Mouse (Mus musculus): ENCODE measurements around the gene Plcg1.
A peak's percentile ranks its signal among the peaks of the same experiment; 100 is the strongest.

The Plcg1 gene

DNA sequence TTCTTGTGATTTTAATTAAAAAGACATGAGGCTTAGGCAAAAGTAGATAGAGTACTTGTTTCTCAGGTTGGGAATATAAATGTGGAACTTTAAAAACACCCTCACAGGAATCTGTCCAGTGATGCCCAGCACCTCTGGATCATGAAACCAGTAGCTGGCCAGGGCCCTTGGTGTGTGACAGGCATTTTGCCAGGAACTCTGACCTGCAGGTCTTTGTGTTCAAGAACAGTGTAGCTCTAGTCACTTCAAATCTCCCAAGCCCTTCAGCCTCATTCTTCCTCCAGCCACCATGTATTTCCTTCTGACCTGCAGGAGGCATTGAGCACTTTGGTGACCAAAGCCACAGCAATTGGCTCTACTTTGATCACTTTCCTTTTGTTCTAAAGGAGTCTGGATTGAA, 39.3 kb downstream of the Plcg1 start:
- DNase-seq (ENCODE audit: low read depth), result no peak

GRCm38 (mm10) chr2:160770871-160771270, 39.8 kb downstream of the Plcg1 start:
- no peak for DNase-seq (ENCODE audit: low read depth)

DNA sequence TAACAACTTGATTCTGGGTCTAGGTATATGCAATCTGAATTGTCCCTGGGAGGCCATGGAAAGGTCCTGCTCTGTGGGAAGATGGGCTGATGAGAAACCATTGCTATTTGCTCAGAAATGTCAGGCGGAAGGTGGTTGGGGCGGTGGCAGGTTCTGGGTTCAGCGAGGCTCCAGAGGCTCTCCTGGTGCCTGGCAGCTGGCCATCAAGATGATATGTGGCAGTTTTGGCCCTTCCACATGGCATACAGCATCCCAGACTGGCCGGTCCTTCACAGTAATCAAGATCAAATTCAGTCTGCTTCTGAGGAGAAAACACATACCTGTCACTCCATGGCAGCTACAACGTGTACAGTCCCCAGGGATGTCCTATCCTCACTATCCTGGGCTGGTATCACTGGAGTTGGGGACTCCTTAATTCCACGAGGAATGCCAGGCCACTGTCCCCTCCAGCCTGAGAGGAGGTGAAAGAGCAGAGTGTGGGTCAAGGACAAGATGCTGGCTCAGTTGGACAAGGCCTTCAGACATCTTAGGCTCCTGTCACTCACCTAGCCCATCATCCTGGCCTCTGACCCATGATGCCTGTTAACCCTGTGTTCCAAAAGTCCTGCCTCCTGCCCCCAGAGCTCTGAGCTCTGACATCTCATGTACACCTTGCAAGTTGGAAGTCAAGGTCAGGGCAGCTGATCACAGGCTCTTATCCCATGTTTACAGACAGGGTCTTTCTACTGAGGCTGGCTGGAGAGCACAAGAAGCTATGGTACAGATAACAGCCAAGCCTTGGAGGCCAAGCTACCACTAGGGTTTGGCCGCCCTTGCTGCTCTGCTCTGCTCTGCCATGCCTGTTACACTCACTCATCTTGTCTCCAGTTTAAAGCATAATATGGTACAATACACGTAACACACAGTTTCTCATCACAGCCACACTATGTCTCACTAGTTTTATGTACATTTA, 40.5 kb downstream of the Plcg1 start:
- DNase-seq (ENCODE audit: low read depth), result no peak

- no peak for DNase-seq (ENCODE audit: low read depth)
Measured at GRCm38 (mm10) chr2:160778034-160778433, 46.9 kb downstream of the Plcg1 start.

- no peak for DNase-seq (ENCODE audit: low read depth)
Measured at GRCm38 (mm10) chr2:160780154-160780833, 49.2 kb downstream of the Plcg1 start.

DNA sequence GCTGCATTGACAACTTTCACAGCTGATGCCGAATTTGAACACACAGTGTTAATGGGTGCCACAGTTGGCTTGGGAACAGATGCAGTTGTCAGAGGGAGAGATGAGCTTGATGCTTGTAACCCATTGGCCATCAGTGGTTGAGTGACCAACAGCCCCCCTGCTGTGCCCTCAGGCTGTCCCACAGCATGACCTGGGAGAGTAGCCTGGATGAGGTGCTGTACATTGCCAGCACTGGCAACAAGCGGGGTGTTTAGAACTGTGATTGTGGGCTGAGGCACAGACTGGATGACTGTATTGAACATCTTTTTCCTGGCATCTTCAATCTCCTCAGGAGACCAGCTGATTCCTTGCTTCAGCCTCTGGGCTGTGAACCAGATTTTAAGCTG, 49.7 kb downstream of the Plcg1 start:
- DNase-seq (ENCODE audit: low read depth), result no peak

GRCm38 (mm10) chr2:160786333-160786732, 55.2 kb downstream of the Plcg1 start:
- no peak for DNase-seq (ENCODE audit: low read depth)

DNA sequence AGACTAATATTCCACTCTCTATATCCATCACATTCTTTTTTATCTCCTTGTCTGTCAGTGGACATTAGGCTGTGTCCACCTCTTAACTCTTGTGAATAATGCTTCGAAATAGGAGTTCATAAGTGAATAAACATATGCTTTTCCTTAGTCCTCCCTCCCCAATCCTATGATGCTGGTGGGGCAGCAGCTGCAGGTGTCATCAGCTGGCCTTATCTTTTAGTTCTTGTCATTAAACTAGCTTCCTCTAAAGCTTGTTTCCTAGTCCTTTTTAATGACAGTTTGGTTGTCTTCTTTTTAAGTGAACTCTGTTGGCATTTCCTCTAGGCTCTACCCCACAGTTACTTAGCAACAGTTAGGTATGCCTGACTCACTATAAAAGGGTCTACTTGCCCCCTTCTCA, 57.9 kb downstream of the Plcg1 start:
- no peak for DNase-seq (ENCODE audit: low read depth)

DNA sequence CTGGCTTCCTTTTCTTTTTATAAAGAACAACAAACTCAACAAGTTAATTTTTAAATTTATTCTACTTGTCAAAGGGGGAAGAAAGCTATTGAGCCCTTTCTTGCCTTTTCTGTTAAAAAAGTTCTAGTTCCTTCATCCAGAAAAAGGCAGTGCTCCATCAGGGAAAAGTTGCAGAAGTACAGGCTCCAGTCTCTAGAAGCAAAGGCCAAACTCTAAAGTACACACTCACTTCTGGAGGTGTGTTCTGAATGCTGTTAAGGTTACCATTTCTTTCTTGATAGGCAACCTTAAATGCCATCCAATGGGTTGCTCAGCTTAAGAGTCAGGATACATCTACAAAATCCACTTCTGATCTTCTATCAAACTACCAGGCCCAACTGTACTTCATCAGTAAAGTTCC, 58.6 kb downstream of the Plcg1 start:
- DNase-seq (ENCODE audit: low read depth), result no peak

GRCm38 (mm10) chr2:160793117-160793516, 62.0 kb downstream of the Plcg1 start:
- no peak for DNase-seq (ENCODE audit: low read depth)

- peak; percentile 14 for DNase-seq (ENCODE audit: low read depth)
Measured at GRCm38 (mm10) chr2:160796973-160797372, 65.9 kb downstream of the Plcg1 start.

GRCm38 (mm10) chr2:160798206-160798605, 67.1 kb downstream of the Plcg1 start:
- no peak for DNase-seq (ENCODE audit: low read depth)

DNA sequence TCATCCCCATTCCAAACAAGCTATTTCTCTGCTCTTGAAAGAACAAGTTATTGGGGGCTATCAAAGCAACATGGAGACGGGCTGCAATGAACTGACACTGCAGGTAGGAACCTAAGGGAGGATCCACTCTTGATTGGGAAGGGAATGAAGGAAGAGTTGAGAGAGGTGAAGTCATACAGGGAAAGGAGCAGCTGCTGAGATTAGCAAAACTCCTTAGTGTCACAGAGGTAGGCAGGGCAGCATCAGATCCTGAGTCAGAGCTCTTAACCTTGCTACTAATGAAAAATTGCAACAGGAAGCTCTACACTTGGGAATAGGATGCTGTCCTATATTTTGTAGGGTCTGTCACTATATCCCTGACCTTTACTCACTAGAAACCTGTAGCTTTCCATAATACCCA, 69.9 kb downstream of the Plcg1 start:
- DNase-seq (ENCODE audit: low read depth), result no peak

GRCm38 (mm10) chr2:160802326-160802725, 71.2 kb downstream of the Plcg1 start:
- no peak for DNase-seq (ENCODE audit: low read depth)

GRCm38 (mm10) chr2:160804794-160805527, 73.9 kb downstream of the Plcg1 start:
- DNase-seq (ENCODE audit: low read depth), result peak; percentile 33

DNA sequence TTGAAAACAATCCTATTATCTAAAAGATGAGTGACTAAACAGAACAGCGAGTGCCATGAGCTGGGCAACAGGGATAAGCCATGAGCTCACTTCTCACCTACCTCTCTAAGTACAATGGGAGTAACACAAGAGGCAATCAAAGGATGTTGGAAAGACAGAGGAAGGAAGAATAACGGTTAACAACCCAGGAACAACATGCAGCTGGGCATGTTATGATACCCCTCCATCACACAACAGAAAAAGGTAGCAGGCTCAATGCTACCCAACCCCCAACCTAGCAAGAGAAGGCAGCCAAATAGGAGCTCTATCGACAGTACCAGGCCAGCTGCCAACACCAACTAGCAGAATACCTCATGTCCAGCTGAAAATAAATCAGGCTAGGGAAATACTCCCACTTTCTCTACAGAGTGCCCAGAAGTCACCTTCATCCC, 75.0 kb downstream of the Plcg1 start:
- DNase-seq (ENCODE audit: low read depth), result peak; percentile 63

DNA sequence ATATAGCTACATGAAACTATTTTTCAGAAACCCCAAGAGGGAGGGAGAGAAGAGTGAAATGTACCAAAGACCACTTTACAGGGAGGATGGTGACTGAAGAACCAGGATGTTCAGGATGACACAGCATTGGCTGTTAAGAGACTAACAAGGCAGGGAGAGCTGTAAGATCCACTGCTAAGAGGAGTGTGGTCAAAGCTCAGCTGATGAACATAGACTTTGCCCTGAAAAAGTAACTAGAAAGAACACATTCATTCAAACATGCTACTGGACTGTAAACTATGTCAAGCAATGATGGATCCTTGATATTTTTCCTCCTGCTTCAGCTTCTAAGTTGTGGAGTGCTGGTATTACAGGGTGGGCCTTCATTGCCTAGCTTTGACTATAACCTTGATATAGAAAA, 79.3 kb downstream of the Plcg1 start:
- DNase-seq (ENCODE audit: low read depth), result no peak

GRCm38 (mm10) chr2:160810802-160811201, 79.7 kb downstream of the Plcg1 start:
- DNase-seq (ENCODE audit: low read depth), result no peak

Data from NIH3T3 (cell line).